Mouse (Mus musculus) heart, adult 8-10 months (tissue): ENCODE measurements around the gene Cdk17. TPM values are rescaled to one million over a fixed set of nuclear protein-coding genes. Genes with fewer than 3 reads are reported as not detected.

ENCODE experiments used
- microRNA-seq: library from miRNA; unstranded; fragments of <30 nt; microRNA quantifications from one replicate; pipeline ENCODE4 v1.2.0, GENCODE M21; 2022
- total RNA-seq, 4 experiments: library from RNA; stranded (reverse); gene quantifications; 2 replicates each; pipeline ENCODE4 v1.2.4; 2022

Gene Cdk17
- total RNA-seq, 4 experiments from 2014 or later: 12.3 to 18.1 (median 16.0) TPM

Small RNA genes lying within 50 kb of the gene (microRNA-seq; reads per million reads assigned to microRNA genes)
- gene Mir1931: not detected

Other genes starting within 250 kb of the Cdk17 start
- gene Cfap54, start 79.3 kb upstream of the Cdk17 start, total RNA-seq: under 1 TPM; 0.52 to 1.00 (median 0.70) TPM
- gene Elk3, start 150.3 kb downstream of the Cdk17 start, total RNA-seq: 10 to 100 TPM; 32.0 to 37.6 (median 35.2) TPM